Mouse (Mus musculus) erythroblast, embryonic 14.5 days (primary cell): ENCODE measurements around the gene Tex36.

ENCODE experiments used
- GATA1 ChIP-seq: IDR thresholded peaks from 2 replicates; pipeline ENCODE4 v1.6.1; 2012; ENCODE audit warnings: low read length, inconsistent platforms, mixed read lengths
- TAL1 ChIP-seq: IDR thresholded peaks from 3 replicates; pipeline ENCODE4 v1.6.1; 2012; ENCODE audit warnings: low read length, inconsistent platforms, mixed read lengths

DNA sequence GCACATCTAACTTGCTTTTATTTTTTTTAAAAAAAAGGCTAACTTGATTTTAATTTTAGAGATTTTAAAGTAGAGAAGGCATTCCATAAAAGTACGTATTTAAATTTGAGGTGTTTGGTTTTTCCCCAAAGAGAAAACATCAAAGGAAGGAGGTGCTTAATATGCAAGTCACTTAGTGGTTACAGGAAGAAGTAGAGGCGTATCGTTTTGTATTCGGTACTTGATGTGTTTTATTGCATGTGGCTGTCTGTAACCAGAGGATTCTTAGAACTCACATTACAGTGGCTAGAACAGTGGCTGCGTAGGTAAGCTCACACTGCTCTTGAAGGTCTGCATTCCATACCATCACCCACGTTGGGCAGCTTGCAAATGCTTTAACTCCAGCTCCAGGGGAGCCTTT is 43.8 kb upstream of the Tex36 start:
- no peak for TF ChIP-seq GATA1
- TF ChIP-seq TAL1, result no peak
